Mouse (Mus musculus) cortical plate, adult 2 months (tissue): Measurements from ENCODE around the gene Clec5a.

ENCODE experiments used
- CTCF ChIP-seq: fragments of 200-500 bp; IDR thresholded peaks from 2 replicates; pipeline ENCODE4 v1.5.1; 2011; ENCODE audit warnings: mild to moderate bottlenecking, control low read depth, low read length; ENCODE audit not compliant: insufficient read depth; ENCODE audit errors: extremely low read depth
- POLR2A ChIP-seq: fragments of 200-500 bp; IDR thresholded peaks from 2 replicates; pipeline ENCODE4 v1.6.1; 2011; ENCODE audit warnings: mild to moderate bottlenecking, low read length, control low read depth; ENCODE audit not compliant: insufficient read depth; ENCODE audit errors: extremely low read depth

- TF ChIP-seq CTCF (no peak), POLR2A (no peak)
Observed at GRCm38 (mm10) chr6:40610244-40610643, 24.6 kb upstream of the Clec5a start.
